Mouse (Mus musculus) heart, adult 2 months (tissue): ENCODE results near the gene Prrc2a. TPM values are rescaled to one million over a fixed set of nuclear protein-coding genes. Genes with fewer than 3 reads are reported as not detected.
A peak's percentile ranks its signal among the peaks of the same experiment; 100 is the strongest.

Source experiments
- DNase-seq, 2 experiments: peaks; one replicate each; pipeline ENCODE4 v3.0.0; 2021
- H3K27ac ChIP-seq: fragments of 200-600 bp; 2 replicates; pipeline ENCODE4 v1.8.1; 2022
- H3K27me3 ChIP-seq: fragments of 200-500 bp; 2 replicates; pipeline ENCODE4 v1.6.1; 2012; ENCODE audit warnings: mild to moderate bottlenecking, low read length, inconsistent platforms, mixed read lengths; ENCODE audit not compliant: control insufficient read depth, insufficient read depth
- H3K36me3 ChIP-seq: fragments of 200-500 bp; 2 replicates; pipeline ENCODE4 v1.6.1; 2012; ENCODE audit warnings: low read length, inconsistent platforms; ENCODE audit not compliant: control insufficient read depth, insufficient read depth
- H3K4me1 ChIP-seq: fragments of 200-500 bp; 2 replicates; pipeline ENCODE4 v1.6.1; 2011; ENCODE audit warnings: low read length; ENCODE audit not compliant: control insufficient read depth, insufficient read depth
- H3K4me3 ChIP-seq: fragments of 200-600 bp; 2 replicates; pipeline ENCODE4 v1.8.1; 2022
- H3K79me2 ChIP-seq: fragments of 200-500 bp; replicated peaks from 2 replicates; pipeline ENCODE4 v1.6.1; 2012; ENCODE audit warnings: mild to moderate bottlenecking, inconsistent platforms, low read length, moderate library complexity, mixed read lengths; ENCODE audit not compliant: control insufficient read depth, insufficient read depth
- H3K9ac ChIP-seq: fragments of 200-500 bp; 2 replicates; pipeline ENCODE4 v1.6.1; 2012; ENCODE audit warnings: low read depth, mild to moderate bottlenecking, control low read depth, inconsistent platforms, low read length, mixed read lengths
- CTCF ChIP-seq: fragments of 200-600 bp; IDR thresholded peaks from 2 replicates; pipeline ENCODE4 v1.8.1; 2022; ENCODE audit warnings: antibody characterized with exemption, mild to moderate bottlenecking, moderate library complexity
- EP300 ChIP-seq: fragments of 200-500 bp; IDR thresholded peaks from 2 replicates; pipeline ENCODE4 v1.6.1; 2011; ENCODE audit warnings: low read depth, low read length, control low read depth; ENCODE audit not compliant: insufficient read depth
- POLR2A ChIP-seq: fragments of 200-500 bp; IDR thresholded peaks from 2 replicates; pipeline ENCODE4 v1.6.1; 2011; ENCODE audit warnings: mild to moderate bottlenecking, low read depth, low read length, control low read depth; ENCODE audit not compliant: insufficient read depth
- WGBS: fragments of 180-500 bp; shearing (Covaris S2); methylation state at CpG from one replicate; pipeline ENCODE4 v1.1.7; 2018; 5-methylcytosine and 5-hydroxymethylcytosine counted together
- intact Hi-C: fragments of 180-260 bp; cut with DNase I; formaldehyde crosslinking; loops from one replicate; pipeline ENCODE4 v1.15.1; 2025
- polyA plus RNA-seq: library from polyadenylated mRNA; depleted of rRNA; stranded (reverse); fragments of >200 nt; gene quantifications from 2 replicates; pipeline ENCODE4 v1.2.3, GENCODE M21; 2012
- total RNA-seq, 2 experiments: library from RNA; stranded (reverse); gene quantifications; 2 replicates each; pipeline ENCODE4 v1.2.3; 2021

Prrc2a gene
- total and polyA plus RNA-seq, 3 experiments = 132 to 197 (median 139) TPM

DNA sequence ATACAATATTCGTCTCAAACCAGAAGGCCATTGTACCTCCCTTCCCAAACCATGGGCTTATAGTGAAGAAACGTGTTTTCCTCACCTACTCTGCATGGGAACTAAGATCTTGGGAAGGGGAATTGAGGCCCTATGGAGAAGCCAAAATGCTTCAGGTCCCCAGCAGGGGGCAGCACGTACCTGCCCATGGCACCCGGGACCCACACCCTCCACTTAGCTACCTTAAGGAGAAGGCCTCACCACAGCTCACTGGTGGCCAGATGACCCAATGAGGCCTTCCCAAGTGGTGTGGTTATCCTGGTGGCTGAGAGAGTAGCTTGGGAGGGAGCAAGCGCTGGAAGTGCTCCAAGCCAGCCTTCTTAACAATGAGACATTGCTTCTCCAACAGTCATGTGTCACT is 13.8 kb upstream of the Prrc2a start:
- Histone ChIP-seq H3K36me3 (no peaks in the 10 kb centered on the region), H3K4me1 (no peaks in the 10 kb centered on the region), H3K9ac (no peak overlapping the region), H3K27me3 (no peaks in the 10 kb centered on the region), H3K27ac (no peak overlapping the region), H3K4me3 (no peak overlapping the region), H3K79me2 (no peaks in the 10 kb centered on the region)
- DNase-seq = peak; percentile 80 to 87
- peak; percentile 90 for TF ChIP-seq EP300
- TF ChIP-seq CTCF = peak; percentile 98; the same call in 1 of the 2 replicates
- TF ChIP-seq POLR2A = no peak
- WGBS = 15% methylated on average over 5 of the region's 5 CpGs
- intact Hi-C loops = loop anchor here (1.0 kb wide), 1 partner anchor 54 kb away; no protein-coding TSS in a partner anchor

DNA sequence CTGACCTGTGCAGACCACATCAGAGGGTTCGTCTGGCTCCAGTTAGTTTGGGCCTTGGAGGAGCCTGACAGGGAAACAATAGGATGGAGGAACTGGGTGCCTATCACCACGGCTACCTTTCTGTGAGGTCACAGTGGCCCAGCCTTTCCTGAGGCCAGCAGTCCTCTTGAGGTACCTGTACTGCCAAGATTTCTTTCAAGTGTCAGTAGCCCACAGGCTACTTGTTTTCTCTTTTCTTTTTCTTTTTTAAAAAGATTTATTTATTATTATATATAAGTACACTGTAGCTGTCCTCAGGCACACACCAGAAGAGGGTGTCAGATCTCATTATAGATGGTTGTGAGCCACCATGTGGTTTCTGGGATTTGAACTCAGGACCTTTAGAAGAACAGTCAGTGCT is 11.3 kb upstream of the Prrc2a start, which contains the start of gene Aif1:
Gene Aif1 (minus strand): TSS at position 101 of the 400 bp plus-strand sequence.
- Histone ChIP-seq H3K4me1 (no peaks in the 10 kb centered on the region), H3K27me3 (no peaks in the 10 kb centered on the region), H3K79me2 (no peaks in the 10 kb centered on the region), H3K9ac (no peak within 1 kb of the TSS), H3K27ac (no peak within 1 kb of the TSS), H3K4me3 (no peak within 1 kb of the TSS), H3K36me3 (no peaks in the 10 kb centered on the region)
- intact Hi-C loops = no loop called here
- DNase-seq = no peak
- TF ChIP-seq CTCF (no peak), EP300 (no peak), POLR2A (no peak)
- WGBS = 63% methylated on average over 2 of the region's 2 CpGs

DNA sequence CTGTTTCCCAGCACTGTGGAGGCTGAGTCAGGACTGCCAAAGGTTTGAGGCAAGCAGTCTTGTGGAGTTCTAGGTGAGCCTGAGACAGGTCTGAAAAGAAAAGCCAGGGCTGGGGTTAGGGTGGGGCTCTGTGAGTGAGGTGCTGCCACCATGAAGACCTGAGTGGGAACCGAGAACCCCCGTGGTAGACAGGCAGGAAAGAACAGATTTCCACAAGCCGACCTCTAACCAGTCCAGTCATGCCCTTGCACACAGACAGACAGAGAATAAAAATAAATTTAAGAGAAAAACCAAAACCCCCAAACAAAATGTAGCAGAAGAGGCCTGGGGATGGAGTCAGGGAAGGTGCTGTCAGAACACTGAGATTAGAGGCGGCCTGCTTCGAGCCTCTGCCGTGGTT is 10.7 kb upstream of the Prrc2a start:
- no peak for DNase-seq
- Histone ChIP-seq H3K4me3 (no peak overlapping the region), H3K79me2 (no peaks in the 10 kb centered on the region), H3K9ac (no peak overlapping the region), H3K4me1 (no peaks in the 10 kb centered on the region), H3K36me3 (no peaks in the 10 kb centered on the region), H3K27me3 (no peaks in the 10 kb centered on the region), H3K27ac (no peak overlapping the region)
- no peak for TF ChIP-seq POLR2A
- no peak for TF ChIP-seq EP300
- no peak for TF ChIP-seq CTCF
- WGBS = 80% methylated on average over 6 of the region's 6 CpGs
- intact Hi-C loops = no loop called here

DNA sequence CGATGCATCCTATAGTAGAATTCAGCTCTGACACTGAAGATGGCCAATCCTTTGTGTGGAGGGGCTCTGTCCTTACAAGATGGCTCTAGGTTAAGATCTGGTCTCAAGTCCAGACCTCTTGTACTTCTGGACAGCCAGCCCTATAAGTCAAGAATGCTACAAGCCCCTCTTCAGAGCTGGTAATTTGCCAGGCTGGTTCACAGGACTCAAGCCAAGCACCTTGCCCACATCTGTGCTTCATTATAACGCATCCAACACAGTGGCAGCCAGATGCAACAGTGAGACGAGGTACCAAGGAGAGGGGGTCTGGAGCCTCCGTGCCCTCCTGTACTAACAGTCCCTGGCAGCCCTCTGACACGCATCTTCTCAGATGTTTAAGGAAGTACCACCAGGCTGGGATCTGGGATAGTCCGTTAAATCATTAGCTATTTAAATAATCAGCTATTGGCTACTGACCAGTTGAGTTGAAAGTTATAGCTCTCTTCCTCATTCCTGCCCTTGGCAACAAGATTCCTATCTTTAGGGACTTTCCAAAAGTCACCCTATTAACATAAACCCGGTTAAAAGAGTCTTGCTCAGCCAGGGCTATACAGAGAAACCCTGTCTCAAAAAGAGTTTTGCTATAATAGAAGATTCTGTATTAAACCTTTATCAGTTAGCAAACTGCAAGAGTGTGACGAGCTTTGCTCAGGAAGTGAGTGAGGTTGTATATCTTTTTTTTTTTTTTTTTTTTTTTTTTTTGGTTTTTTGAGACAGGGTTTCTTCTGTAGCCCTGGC is 9.7 kb upstream of the Prrc2a start:
- Histone ChIP-seq H3K27ac (no peak overlapping the region), H3K79me2 (no peaks in the 10 kb centered on the region), H3K36me3 (no peaks in the 10 kb centered on the region), H3K9ac (no peak overlapping the region), H3K4me1 (no peaks in the 10 kb centered on the region), H3K4me3 (no peak overlapping the region), H3K27me3 (no peaks in the 10 kb centered on the region)
- no peak for TF ChIP-seq EP300
- no peak for TF ChIP-seq POLR2A
- TF ChIP-seq CTCF = no peak
- intact Hi-C loops = no loop called here
- WGBS = 55% methylated on average over 8 of the region's 8 CpGs
- no peak for DNase-seq

GRCm38 (mm10) chr17:35173329-35173728 is 8.6 kb upstream of the Prrc2a start:
- H3K36me3 ChIP-seq = no peaks in the 10 kb centered on the region
- H3K9ac ChIP-seq = no peak overlapping the region
- H3K79me2 ChIP-seq = no peaks in the 10 kb centered on the region
- H3K4me3 ChIP-seq = no peak overlapping the region
- TF ChIP-seq EP300 (no peak), POLR2A (no peak), CTCF (no peak)
- intact Hi-C loops = no loop called here
- WGBS = 75% methylated on average over 3 of the region's 3 CpGs
- H3K27me3 ChIP-seq = no peaks in the 10 kb centered on the region
- no peaks in the 10 kb centered on the region; the same call in 1 of the 2 replicates for H3K4me1 ChIP-seq
- DNase-seq = no peak
- H3K27ac ChIP-seq = no peak overlapping the region

- DNase-seq = peak in 1 of 2 experiments; percentile 37
- Histone ChIP-seq H3K79me2 (no peaks in the 10 kb centered on the region), H3K9ac (no peak overlapping the region), H3K27me3 (no peaks in the 10 kb centered on the region), H3K27ac (0 out of 2 replicates have a peak overlapping the region, but pooled peaks have one; percentile 12), H3K36me3 (no peaks in the 10 kb centered on the region), H3K4me3 (no peak overlapping the region), H3K4me1 (no peaks in the 10 kb centered on the region; the same call in 1 of the 2 replicates)
- 58% methylated on average over 11 of the region's 11 CpGs for WGBS
- intact Hi-C loops = no loop called here
- TF ChIP-seq EP300 (no peak), CTCF (no peak), POLR2A (peak; percentile 49; the same call in 1 of the 2 replicates)
Measured at GRCm38 (mm10) chr17:35172445-35173234, 7.9 kb upstream of the Prrc2a start.
